Mouse (Mus musculus) spleen, adult 2 months (tissue): ENCODE data around the gene Dmrt1.

Experiments used
- CTCF ChIP-seq: fragments of 200-500 bp; IDR thresholded peaks from 2 replicates; pipeline ENCODE4 v1.5.1; 2011; ENCODE audit warnings: mild to moderate bottlenecking, inconsistent platforms; ENCODE audit not compliant: insufficient read depth, insufficient read length, insufficient replicate concordance; ENCODE audit errors: extremely low read depth
- POLR2A ChIP-seq: fragments of 200-500 bp; IDR thresholded peaks from 2 replicates; pipeline ENCODE4 v1.6.1; 2011; ENCODE audit warnings: low read depth, low read length, inconsistent platforms

DNA sequence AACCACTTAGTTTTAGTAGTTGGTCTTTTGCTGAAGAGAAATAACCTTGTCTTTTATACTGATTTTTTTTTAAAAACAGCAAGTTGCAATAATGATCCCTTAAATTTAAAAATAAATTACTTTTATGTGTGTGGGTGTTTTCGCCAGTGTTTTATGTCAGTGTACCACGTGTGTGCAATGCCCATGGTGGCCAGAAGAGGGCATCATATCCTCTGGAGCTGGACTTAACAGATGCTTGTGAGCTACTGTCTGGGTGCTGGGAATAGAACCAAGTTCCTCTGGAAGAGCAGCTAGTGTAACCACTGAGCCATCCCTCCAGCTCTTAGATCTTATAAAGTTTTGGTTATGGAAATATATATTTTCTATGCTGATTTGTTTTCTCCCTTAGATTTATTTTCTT lies 74.0 kb downstream of the Dmrt1 start:
- TF ChIP-seq CTCF: no peak
- no peak for TF ChIP-seq POLR2A
